Mouse (Mus musculus) cerebellum, postnatal 14 days (tissue): ENCODE measurements around the gene Olfr362.
"Not testable (repeated sequence)": the region's sequence is repeated elsewhere in the genome, so short reads cannot be mapped to it uniquely, and the experiment has no call there.

Experiments
- DNase-seq, 2 experiments: peaks; one replicate each; pipeline ENCODE4 v3.0.0; 2021; ENCODE audit warnings: mixed read lengths in 2 of 2

Gene Olfr362

GRCm38 (mm10) chr2:37117810-37118209, at the start of gene Olfr362:
TSS of gene Olfr362 (minus strand) at chr2:37117910.
- no peak for DNase-seq

- no peak for DNase-seq
These were observed 21.3 kb upstream of the Olfr362 start, which contains the start of gene Olfr364-ps1 for GRCm38 (mm10) chr2:37139022-37139421. TSS of gene Olfr364-ps1 (plus strand) at chr2:37139322.

- DNase-seq, result not testable (repeated sequence)
These were observed 28.5 kb downstream of the Olfr362 start, which contains the start of gene Olfr361 for GRCm38 (mm10) chr2:37089190-37089589. TSS of gene Olfr361 (minus strand) at chr2:37089290.

GRCm38 (mm10) chr2:37065446-37065845, 52.3 kb downstream of the Olfr362 start, which contains the start of gene Olfr360:
TSS of gene Olfr360 (plus strand) at chr2:37065746.
- no peak for DNase-seq
